Mouse (Mus musculus): ENCODE data around the gene BC048562.

- TF ChIP-seq POLR2A (IDR thresholded peaks at IDR 0.05; ENCODE audit: extremely low read depth, insufficient read depth, low read length) (no peak), CTCF (IDR thresholded peaks at IDR 0.05; ENCODE audit: extremely low read depth, insufficient read depth, low read length) (no peak)
Measured at GRCm38 (mm10) chr9:108484021-108484420, 47.7 kb downstream of the BC048562 start.
